Mouse (Mus musculus): Measurements from ENCODE around the gene Ccdc136.

- no peak for TF ChIP-seq POLR2A (IDR thresholded peaks at IDR 0.05; ENCODE audit: control insufficient read depth, low read depth, low read length)
- TF ChIP-seq CTCF (IDR thresholded peaks at IDR 0.05; ENCODE audit: control insufficient read depth, insufficient read depth, insufficient replicate concordance, low read depth, low read length), result no peak
Measured at GRCm38 (mm10) chr6:29359386-29359785, 36.7 kb upstream of the Ccdc136 start.
